Mouse (Mus musculus): ENCODE results near the gene Ppp1r12c.

Gene Ppp1r12c

GRCm38 (mm10) chr7:4492284-4493224 is 8.9 kb downstream of the Ppp1r12c start:
- no peak for DNase-seq (ENCODE audit: low read depth, low spot score)

GRCm38 (mm10) chr7:4491308-4491707 is 10.2 kb downstream of the Ppp1r12c start:
- no peak for DNase-seq (ENCODE audit: low read depth, low spot score)

GRCm38 (mm10) chr7:4482281-4482680 is 19.2 kb downstream of the Ppp1r12c start:
- no peak for DNase-seq (ENCODE audit: low read depth, low spot score)

- peak; percentile 79 for DNase-seq (ENCODE audit: low read depth, low spot score)
Measured at GRCm38 (mm10) chr7:4479674-4480073, 21.8 kb downstream of the Ppp1r12c start.

GRCm38 (mm10) chr7:4478796-4479291 is 22.6 kb downstream of the Ppp1r12c start:
- no peak for DNase-seq (ENCODE audit: low read depth, low spot score)

GRCm38 (mm10) chr7:4478021-4478795 is 23.3 kb downstream of the Ppp1r12c start:
- peak; percentile 99 for DNase-seq (ENCODE audit: low read depth, low spot score)

- DNase-seq (ENCODE audit: low read depth, low spot score): no peak
Measured at GRCm38 (mm10) chr7:4473940-4474339, 27.5 kb downstream of the Ppp1r12c start.

GRCm38 (mm10) chr7:4471179-4471555 is 30.3 kb downstream of the Ppp1r12c start:
- DNase-seq (ENCODE audit: low read depth, low spot score): peak; percentile 85

- peak; percentile 89 for DNase-seq (ENCODE audit: low read depth, low spot score)
Measured at GRCm38 (mm10) chr7:4470275-4471178, 31.0 kb downstream of the Ppp1r12c start.

- DNase-seq (ENCODE audit: low read depth, low spot score): no peak
Measured at GRCm38 (mm10) chr7:4467801-4468200, 33.7 kb downstream of the Ppp1r12c start.

- no peak for DNase-seq (ENCODE audit: low read depth, low spot score)
Measured at GRCm38 (mm10) chr7:4464194-4464824, 37.2 kb downstream of the Ppp1r12c start.

- DNase-seq (ENCODE audit: low read depth, low spot score): no peak
Measured at GRCm38 (mm10) chr7:4460576-4461434, 40.7 kb downstream of the Ppp1r12c start, which contains the start of gene Eps8l1. Gene Eps8l1 (plus strand): TSS chr7:4460674.

- peak; percentile 31 for DNase-seq (ENCODE audit: low read depth, low spot score)
Measured at GRCm38 (mm10) chr7:4452644-4453043, 48.8 kb downstream of the Ppp1r12c start.

- peak; percentile 46 for DNase-seq (ENCODE audit: low read depth, low spot score)
Measured at GRCm38 (mm10) chr7:4449211-4449610, 52.3 kb downstream of the Ppp1r12c start.

GRCm38 (mm10) chr7:4448439-4448838 is 53.0 kb downstream of the Ppp1r12c start:
- DNase-seq (ENCODE audit: low read depth, low spot score): peak; percentile 31

- DNase-seq (ENCODE audit: low read depth, low spot score): peak; percentile 71
Measured at GRCm38 (mm10) chr7:4447138-4447537, 54.3 kb downstream of the Ppp1r12c start.

- DNase-seq (ENCODE audit: low read depth, low spot score): peak; percentile 97
Measured at GRCm38 (mm10) chr7:4445216-4445791, 56.2 kb downstream of the Ppp1r12c start, which contains the start of gene Rdh13. Gene Rdh13 (minus strand): TSS chr7:4445649.

GRCm38 (mm10) chr7:4440549-4440948 is 60.9 kb downstream of the Ppp1r12c start:
- no peak for DNase-seq (ENCODE audit: low read depth, low spot score)

- DNase-seq (ENCODE audit: low read depth, low spot score): no peak
Measured at GRCm38 (mm10) chr7:4437721-4438120, 63.8 kb downstream of the Ppp1r12c start.
